Mouse (Mus musculus): ENCODE results near the gene Msx2.

The Msx2 gene

GRCm38 (mm10) chr13:53472614-53473124 lies at the start of gene Msx2:
Gene Msx2, minus strand, starts transcription at chr13:53473074.
- peak; percentile 73 for DNase-seq (ENCODE audit: low read depth, low spot score)

DNA sequence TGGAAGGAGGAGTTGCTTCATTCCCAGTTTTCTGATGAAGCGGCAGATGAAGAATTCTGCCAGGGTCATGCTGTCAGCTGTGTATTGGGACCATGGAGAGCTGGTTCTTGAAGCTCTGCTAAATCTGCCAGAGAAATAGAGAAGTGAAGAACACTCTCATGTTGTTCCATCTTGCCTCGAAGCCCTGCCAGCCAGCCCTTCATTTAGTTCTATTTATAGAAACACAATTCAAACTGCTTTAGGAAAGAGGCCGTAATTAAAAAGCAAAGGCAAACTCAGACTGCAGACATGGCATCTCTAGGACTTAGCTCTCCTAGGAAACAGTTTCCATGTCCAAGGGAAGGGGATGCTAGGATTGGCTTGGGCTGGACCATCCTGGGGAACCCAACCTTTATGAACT lies 48.6 kb upstream of the Msx2 start:
- DNase-seq (ENCODE audit: low read depth, low spot score): no peak

DNA sequence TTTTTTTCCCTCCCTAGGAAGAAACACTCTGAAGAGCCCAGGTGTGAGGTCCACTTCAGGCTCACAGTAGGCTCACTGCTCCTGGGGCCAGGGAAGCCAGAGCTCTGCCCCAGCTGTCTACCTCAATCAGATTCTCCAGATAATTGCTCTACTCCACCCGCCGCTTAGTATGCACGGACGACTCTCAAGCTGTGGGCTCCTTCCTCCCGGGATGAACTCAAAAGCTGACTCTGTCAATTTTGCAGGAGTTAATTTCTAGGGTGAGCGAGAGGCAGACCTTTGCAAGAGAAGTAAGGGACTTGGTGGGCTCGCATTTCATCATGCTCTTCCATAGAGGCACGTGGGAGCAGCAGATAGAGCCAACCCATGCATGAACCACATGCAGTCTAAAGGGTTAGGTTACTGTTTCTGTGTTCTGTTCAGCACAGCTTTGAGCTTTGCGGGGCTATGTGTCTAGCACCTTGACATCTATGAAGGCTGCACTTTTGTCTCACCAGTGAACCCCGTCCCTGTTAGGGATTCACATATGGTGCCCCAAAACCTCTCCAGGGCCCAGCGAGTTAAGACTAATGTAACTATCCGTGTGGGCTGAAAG lies 47.6 kb upstream of the Msx2 start:
- no peak for DNase-seq (ENCODE audit: low read depth, low spot score)

DNA sequence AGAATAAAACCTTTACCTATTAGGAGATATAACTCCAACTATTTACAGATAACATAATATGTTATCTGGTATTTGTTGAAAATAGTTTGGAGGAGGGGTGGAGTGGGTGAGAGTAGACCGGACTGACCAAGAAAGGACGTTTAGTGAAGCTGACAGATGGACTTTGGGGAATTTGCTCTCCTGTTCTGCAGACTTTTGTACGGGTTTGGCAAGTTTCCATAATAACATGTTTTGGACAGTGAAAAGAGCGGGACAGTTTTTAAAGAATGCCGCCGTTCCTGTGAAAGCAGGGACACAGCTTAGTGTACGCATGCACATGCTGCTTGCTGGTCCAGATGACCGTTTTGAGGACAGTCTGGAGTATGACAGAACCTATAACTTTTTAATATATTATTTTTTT lies 46.9 kb upstream of the Msx2 start:
- no peak for DNase-seq (ENCODE audit: low read depth, low spot score)

DNA sequence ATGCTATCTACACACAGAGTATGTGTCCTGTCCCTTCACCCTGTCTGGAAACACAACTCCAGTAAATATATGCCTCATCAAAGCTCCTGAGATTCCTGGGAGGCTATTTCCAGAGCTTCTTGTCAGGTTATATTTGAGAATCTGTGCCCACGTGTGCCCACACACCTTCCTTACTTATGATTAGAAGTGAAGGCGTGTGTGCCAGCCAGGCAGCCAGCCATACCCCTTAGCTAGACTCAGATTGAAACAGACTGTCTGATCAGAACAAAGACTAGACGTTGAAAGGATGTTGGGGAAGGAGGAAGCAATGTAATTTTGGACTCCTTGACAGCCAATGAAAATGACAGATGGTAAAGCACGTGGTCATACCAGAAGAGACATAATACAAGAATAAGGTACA lies 45.4 kb upstream of the Msx2 start:
- no peak for DNase-seq (ENCODE audit: low read depth, low spot score)

GRCm38 (mm10) chr13:53514574-53514973 lies 41.7 kb upstream of the Msx2 start:
- no peak for DNase-seq (ENCODE audit: low read depth, low spot score)

DNA sequence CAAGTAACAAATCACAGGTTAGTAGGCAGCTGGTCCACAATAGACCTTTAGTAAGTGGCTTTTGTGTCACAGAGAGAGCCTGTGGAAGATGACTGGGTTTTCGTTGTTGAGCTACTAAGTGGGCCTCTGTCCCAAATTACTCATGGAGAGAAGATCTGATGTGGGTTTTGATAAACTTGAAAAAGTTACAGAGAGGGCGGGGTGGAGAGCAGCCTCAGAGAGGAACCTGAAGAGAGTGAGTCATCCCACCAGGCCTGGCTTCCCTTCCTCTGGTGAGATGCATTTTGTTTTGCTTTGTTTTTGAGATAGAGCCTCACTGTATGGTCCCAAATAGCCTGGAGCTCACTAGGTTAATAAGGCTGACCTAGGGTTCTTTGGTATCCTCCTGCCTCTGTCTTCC lies 38.5 kb upstream of the Msx2 start:
- DNase-seq (ENCODE audit: low read depth, low spot score): no peak

GRCm38 (mm10) chr13:53502406-53502805 lies 29.5 kb upstream of the Msx2 start:
- no peak for DNase-seq (ENCODE audit: low read depth, low spot score)

GRCm38 (mm10) chr13:53501561-53502253 lies 28.8 kb upstream of the Msx2 start:
- no peak for DNase-seq (ENCODE audit: low read depth, low spot score)

DNA sequence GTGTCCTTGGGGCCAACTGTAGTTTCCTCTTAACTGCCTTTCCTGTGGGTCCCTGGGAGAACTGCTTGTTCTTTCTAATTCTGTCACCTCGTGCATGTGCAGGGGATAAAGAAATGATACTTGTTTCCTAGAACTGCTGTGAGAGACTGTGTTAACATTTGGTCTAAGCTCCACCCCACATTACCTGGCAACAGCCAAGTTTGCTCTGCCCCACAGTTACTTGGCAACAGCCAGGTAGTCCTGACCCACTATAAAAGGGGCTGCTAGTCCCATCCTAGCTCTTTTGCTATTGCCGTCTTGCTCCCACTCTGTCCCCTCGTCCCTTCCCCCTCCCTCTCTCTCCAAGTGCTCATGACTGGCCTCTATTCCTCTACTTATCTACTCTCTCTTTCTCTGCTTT lies 28.2 kb upstream of the Msx2 start:
- no peak for DNase-seq (ENCODE audit: low read depth, low spot score)

GRCm38 (mm10) chr13:53486512-53486911 lies 13.6 kb upstream of the Msx2 start:
- no peak for DNase-seq (ENCODE audit: low read depth, low spot score)

DNA sequence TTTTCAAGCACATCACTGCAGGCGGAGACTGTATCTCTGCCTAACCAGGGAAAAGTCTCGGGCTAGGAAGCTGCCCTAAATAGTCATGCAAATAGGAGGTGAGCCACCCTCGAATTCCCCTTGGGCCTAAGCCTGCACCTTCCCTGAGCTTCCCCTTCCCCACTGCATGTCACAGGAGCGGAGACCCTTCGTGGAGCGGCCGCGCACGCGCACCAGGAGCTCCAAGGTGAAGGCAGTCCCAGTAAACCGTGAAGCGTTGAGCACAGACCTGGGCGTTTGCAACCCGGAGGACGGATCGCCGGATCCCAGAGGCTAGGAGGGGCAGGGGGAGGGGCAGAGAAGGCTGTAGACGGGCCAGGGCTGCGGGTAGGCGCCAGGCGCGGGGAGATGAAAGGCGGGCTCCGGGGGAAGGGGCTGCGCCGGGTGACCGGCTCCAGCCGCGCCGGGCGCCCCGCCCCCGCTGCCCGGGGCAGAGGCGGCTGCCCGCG lies 2.9 kb upstream of the Msx2 start:
- DNase-seq (ENCODE audit: low read depth, low spot score): no peak

DNA sequence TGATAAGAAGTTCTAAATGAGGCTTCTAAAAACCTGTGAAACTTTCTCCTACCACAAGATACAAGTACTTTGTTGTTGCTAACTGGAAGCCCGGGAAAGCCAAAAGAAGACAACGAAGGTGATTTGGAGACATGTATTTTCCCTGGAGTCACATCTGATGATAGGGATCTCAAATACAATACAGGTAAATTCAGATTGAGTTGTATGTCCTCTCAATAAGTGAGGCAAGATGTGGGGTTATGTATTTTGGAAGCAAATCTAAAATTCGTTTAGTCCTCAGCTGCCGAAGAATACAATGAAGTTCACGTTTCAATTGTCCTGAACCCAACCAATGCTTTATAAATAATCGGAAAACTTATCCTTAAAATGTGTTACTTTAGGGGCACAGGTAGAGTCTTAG lies 1.6 kb upstream of the Msx2 start:
- no peak for DNase-seq (ENCODE audit: low read depth, low spot score)

GRCm38 (mm10) chr13:53473991-53474390 lies 1.1 kb upstream of the Msx2 start:
- no peak for DNase-seq (ENCODE audit: low read depth, low spot score)

DNA sequence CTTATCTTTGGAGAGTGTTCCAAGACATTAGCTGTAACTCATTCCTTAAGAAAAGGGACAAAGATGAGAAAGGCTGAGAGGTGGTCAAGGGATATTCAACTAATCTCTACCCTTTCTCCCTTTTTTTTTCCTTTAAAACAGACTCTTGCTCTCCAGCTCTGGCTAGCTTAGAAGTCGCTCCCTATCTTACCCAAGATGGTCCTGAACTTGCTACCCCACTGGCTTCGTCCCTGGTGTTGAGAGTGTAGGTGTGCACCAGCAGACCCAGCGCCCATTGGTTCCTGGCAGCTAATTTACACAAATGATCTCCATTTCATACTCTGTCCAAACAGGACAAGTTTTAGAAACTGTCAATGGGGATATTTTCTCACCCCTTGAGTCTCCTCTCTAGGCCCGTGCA lies 417 bp upstream of the Msx2 start:
- no peak for DNase-seq (ENCODE audit: low read depth, low spot score)

DNA sequence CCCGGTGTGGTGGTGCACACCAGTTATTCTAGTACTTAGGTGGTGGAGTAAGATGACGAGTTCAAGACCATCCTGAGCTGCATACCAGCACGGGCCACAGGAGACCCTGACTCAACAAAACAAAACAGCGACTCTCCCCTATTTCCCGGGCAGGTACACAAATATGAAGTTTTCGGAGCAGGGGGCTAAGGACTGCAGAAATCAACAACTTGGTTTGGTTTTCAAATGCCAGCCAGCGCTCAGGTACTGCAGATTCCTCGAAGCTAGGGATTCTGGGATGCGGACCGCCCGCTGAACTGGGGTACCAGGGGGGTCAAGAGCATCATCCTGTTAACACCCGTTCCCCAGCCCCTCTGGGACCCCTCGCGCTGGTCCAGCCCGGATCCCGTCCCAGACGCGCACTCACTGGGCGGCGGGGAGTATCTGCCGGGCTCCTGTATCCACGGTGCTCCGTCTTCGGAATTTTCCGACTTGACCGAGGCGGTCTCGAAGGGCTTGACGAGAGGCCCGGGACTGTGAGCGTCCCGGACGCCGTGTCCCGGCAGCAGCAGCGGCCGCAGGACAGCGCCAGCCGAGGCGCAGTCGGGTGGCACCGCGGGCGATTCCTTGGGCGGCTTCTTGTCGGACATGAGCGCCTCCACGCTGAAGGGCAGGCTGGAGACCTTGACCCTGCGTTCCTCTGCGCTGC lies 804 bp downstream of the Msx2 start:
- no peak for DNase-seq (ENCODE audit: low read depth, low spot score)

DNA sequence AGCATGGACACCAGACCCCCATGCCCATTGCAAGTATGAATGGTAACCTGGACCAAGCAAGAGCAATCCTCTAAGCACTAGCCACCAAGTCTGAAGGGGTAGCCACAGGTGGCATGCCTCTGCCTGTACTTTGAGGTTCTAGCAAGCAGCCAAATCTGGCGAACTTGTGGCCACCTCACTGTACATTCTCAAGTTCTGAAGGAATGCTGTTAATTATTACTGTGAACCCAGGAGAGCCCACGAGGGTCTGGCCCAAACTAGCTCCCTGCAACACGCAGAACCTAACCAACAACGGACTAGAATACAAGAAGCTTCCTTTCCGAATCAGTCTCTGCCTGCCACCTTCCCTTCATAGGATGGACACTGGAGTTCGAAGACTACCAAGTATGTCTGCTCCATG lies 1.5 kb downstream of the Msx2 start:
- DNase-seq (ENCODE audit: low read depth, low spot score): no peak

DNA sequence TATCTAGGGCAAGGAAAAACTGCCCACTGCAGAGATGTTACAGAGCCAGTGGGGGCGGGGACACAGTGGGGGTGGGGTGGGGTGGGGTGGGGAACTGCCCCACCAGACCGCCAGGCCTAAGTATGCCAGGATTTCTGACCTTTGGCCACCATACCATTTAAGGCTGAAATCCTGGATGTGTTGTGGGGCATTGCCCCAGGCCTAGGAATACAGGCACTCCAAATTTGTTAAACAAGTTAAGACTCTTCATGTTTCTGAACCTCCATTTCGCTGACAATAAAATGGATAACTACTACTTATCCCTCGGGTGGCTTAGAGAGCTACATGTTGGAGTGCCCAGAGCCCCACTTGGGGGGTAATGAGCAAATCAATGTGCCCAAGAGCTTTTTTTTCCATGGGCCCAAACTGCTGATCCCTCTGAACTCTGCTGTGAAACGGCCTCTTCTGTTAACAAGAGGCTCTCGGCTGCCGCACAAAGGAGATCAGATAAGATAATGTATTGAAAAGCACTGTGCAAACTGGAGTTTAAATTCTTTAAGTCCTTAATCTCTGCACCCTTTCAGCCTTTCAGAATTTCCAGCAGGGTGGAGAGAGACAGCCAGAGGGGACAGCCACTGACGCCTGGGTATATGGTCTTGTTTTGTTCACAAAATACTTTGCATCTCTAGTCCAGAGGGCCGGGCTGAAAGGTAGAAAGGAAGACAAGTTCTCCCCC lies 2.3 kb downstream of the Msx2 start:
- DNase-seq (ENCODE audit: low read depth, low spot score): no peak

DNA sequence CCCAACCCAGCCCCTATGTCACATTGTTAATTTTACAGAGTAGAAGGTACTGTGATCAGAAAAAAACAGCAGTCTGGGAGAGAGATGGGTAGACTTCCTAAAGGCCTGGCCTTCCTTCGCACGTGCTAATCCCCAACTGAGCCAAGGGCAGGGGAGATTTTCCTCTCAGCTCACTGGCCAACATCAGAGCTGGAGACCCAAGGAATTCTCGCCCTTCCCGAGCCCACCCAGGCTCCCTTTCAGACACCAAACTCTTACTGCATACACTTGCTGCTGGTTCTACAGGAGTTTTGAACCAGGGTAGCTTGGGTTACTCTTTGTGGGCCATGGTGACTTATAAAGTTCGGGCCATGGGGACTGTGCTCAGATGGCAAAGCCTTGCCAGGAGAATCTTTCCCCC lies 3.1 kb downstream of the Msx2 start:
- no peak for DNase-seq (ENCODE audit: low read depth, low spot score)

GRCm38 (mm10) chr13:53468171-53468570 lies 4.7 kb downstream of the Msx2 start:
- DNase-seq (ENCODE audit: low read depth, low spot score): no peak

- no peak for DNase-seq (ENCODE audit: low read depth, low spot score)
These were observed 6.5 kb downstream of the Msx2 start for GRCm38 (mm10) chr13:53466189-53466866.

Data from embryo, embryonic 11.5 days (tissue).